Mouse (Mus musculus): Measurements from ENCODE around the gene Dusp9.

GRCm38 (mm10) chrX:73645121-73645520, 5.9 kb downstream of the Dusp9 start:
- TF ChIP-seq CTCF (IDR thresholded peaks at IDR 0.05; ENCODE audit: low read depth) (no peak), EP300 (IDR thresholded peaks at IDR 0.05; ENCODE audit: low read depth) (no peak)

Measured in liver, postnatal 0 days (tissue).